Mouse (Mus musculus): ENCODE measurements around the gene Safb2. TPM values are rescaled to one million over a fixed set of nuclear protein-coding genes. Genes with fewer than 3 reads are reported as not detected.

The Safb2 gene
- polyA plus RNA-seq, 1 experiment: 60.9 TPM

DNA sequence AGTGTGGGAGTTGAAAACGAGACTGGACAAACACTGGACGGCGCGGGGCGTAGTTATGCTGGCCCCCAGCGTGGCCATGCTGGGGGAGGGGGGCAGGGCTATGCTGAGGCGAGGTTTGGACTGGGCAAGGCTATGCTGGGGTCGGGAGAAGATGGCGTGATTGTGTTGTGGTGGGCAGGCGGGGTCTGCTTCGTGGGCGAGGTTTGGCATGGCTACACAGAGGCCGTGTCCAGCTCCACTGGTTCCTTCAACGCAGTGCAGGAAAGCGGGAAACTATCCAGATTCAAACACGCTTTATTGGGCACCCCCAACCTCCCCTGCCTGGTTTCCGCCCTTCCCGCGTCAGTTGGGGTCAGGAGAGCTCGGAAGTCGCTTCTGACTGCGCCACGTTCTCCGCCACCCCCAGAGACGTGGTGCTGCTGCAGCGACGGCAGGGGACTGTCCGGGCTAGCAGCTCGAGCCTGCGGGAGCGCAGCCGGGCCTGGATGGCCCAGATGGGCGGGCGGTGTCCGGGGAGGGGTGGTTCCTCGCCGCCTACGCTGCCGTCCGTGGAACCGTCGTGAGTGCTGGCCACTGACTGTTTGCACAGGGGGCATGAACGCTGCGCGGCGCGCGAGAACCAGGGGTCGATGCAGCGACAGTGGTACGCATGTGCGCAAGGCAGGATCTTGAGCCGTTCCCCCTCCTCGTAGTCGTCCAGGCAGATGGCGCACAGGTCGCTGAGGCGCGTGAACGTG lies 73.2 kb downstream of the Safb2 start:
- H3K27ac ChIP-seq (ENCODE audit: insufficient read depth, low read length): no peak overlapping the region
- 0 out of 2 replicates have a peak, but pooled peaks cover 2% of the 10 kb centered on the region for H3K4me1 ChIP-seq (ENCODE audit: control insufficient read depth, insufficient read depth, low read length)
- TF ChIP-seq CTCF (IDR thresholded peaks at IDR 0.05; ENCODE audit: borderline replicate concordance, insufficient read depth, low read length): no peak
- TF ChIP-seq POLR2A (IDR thresholded peaks at IDR 0.05; ENCODE audit: low read depth, low read length): no peak

More for the DNA sequence above, 73.2 kb downstream of the Safb2 start:
- H3K4me3 ChIP-seq (ENCODE audit: insufficient read depth, low read length): no peak overlapping the region

Other genes starting within 250 kb of the Safb2 start
- 177 and 208 TPM in 2 replicates for gene Ptprs, start 108.1 kb downstream of the Safb2 start, polyA plus RNA-seq (2011; ENCODE audit: insufficient read length, low read depth, missing spikeins)
- gene Znrf4, start 72.2 kb downstream of the Safb2 start, polyA plus RNA-seq (2011; ENCODE audit: insufficient read length, low read depth, missing spikeins): not detected in 2 replicates
- 0.38 and 0.54 TPM in 2 replicates for gene Gm20219, start 30.2 kb downstream of the Safb2 start, polyA plus RNA-seq (2011; ENCODE audit: insufficient read length, low read depth, missing spikeins)
- 67.2 and 76.1 TPM in 2 replicates for gene Safb, start 240 bp upstream of the Safb2 start, polyA plus RNA-seq (2011; ENCODE audit: insufficient read length, low read depth, missing spikeins)
- 134 and 146 TPM in 2 replicates for gene 2410015M20Rik, start 25.2 kb upstream of the Safb2 start, polyA plus RNA-seq (2011; ENCODE audit: insufficient read length, low read depth, missing spikeins)
- gene Rpl36, start 28.8 kb upstream of the Safb2 start, polyA plus RNA-seq (2011; ENCODE audit: insufficient read length, low read depth, missing spikeins): 200 and 331 TPM in 2 replicates
- 84.6 and 91.7 TPM in 2 replicates for gene Lonp1, start 42.3 kb upstream of the Safb2 start, polyA plus RNA-seq (2011; ENCODE audit: insufficient read length, low read depth, missing spikeins)
- 0.38 and 0.56 TPM in 2 replicates for gene Catsperd, start 43.6 kb upstream of the Safb2 start, polyA plus RNA-seq (2011; ENCODE audit: insufficient read length, low read depth, missing spikeins)
- 42.3 and 45.7 TPM in 2 replicates for gene Ranbp3, start 88.7 kb upstream of the Safb2 start, polyA plus RNA-seq (2011; ENCODE audit: insufficient read length, low read depth, missing spikeins)
- gene Ndufa11, start 133.2 kb upstream of the Safb2 start, polyA plus RNA-seq (2011; ENCODE audit: insufficient read length, low read depth, missing spikeins): 114 and 127 TPM in 2 replicates
- 15.0 and 15.1 TPM in 2 replicates for gene Vmac, start 133.4 kb upstream of the Safb2 start, polyA plus RNA-seq (2011; ENCODE audit: insufficient read length, low read depth, missing spikeins)
- not detected in 2 replicates for gene Nrtn, start 172.9 kb upstream of the Safb2 start, polyA plus RNA-seq (2011; ENCODE audit: insufficient read length, low read depth, missing spikeins)
- gene Dus3l, start 180.2 kb upstream of the Safb2 start, polyA plus RNA-seq (2011; ENCODE audit: insufficient read length, low read depth, missing spikeins): 17.4 and 17.6 TPM in 2 replicates
- not detected in 2 replicates for gene Prr22, start 185.7 kb upstream of the Safb2 start, polyA plus RNA-seq (2011; ENCODE audit: insufficient read length, low read depth, missing spikeins)
- 0.70 and 0.86 TPM in 2 replicates for gene Rfx2, start 246.4 kb upstream of the Safb2 start, polyA plus RNA-seq (2011; ENCODE audit: insufficient read length, low read depth, missing spikeins)